Mouse (Mus musculus): ENCODE data around the gene Tex13b. TPM values are rescaled to one million over a fixed set of nuclear protein-coding genes. Genes with fewer than 3 reads are reported as not detected.
"Not testable (repeated sequence)": the region's sequence is repeated elsewhere in the genome, so short reads cannot be mapped to it uniquely, and the experiment has no call there.

The Tex13b gene
- total RNA-seq (2015; ENCODE audit: low replicate concordance): not detected in 2 replicates
- total RNA-seq (2017; ENCODE audit: low replicate concordance): not detected in 2 replicates

- no peak for ATAC-seq (replicated peaks; ENCODE audit: low FRiP score, poor library complexity, severe bottlenecking)
These were observed at the start of gene Tex13b for GRCm38 (mm10) chrX:140813312-140814006. Gene Tex13b (minus strand): TSS chrX:140813433.

- ATAC-seq (replicated peaks; ENCODE audit: low FRiP score, poor library complexity, severe bottlenecking): no peak
These were observed 49.5 kb upstream of the Tex13b start for GRCm38 (mm10) chrX:140862760-140863159.

DNA sequence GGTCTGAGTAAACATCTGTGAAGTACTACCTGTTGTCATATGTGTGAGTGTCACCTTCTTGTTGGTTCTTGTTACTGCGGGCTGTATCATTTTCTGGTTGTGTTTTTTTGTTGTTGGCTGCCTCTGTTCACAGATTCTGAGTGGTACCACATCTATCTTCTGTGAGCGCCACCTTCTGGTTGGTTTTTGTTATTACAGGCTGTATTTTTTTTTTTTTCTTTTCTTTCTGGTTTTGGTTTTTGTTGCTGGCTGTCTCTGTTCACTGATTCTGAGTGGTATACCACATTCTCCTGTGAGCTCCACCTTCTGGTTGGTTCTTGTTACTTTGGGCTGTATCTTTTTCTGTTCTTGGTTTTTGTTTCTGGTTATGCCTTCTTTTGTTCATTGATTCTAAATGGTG lies 44.2 kb upstream of the Tex13b start:
- no peak for ATAC-seq (replicated peaks; ENCODE audit: low FRiP score, poor library complexity, severe bottlenecking)

GRCm38 (mm10) chrX:140857040-140857439 lies 43.8 kb upstream of the Tex13b start:
- ATAC-seq (replicated peaks; ENCODE audit: low FRiP score, poor library complexity, severe bottlenecking): not testable (repeated sequence)

- no peak for ATAC-seq (replicated peaks; ENCODE audit: low FRiP score, poor library complexity, severe bottlenecking)
These were observed 41.3 kb upstream of the Tex13b start for GRCm38 (mm10) chrX:140854561-140854960.

DNA sequence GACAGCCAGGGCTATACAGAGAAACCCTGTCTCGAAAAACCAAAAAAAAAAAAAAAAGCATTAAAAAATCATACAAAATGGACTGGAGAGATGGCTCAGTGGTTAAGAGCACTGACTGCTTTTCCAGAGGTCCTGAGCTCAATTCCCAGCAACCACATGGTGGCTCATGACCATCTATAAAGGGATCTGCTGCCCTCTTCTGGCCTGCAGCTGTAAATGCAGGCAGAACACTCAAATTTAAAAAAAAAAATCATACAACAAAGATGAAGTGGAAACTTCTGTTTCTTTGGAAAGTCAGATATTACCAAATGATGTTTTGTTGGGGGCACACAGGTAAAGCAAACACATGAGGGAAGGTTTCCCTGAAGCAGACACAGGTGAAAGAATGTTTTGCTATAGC lies 32.2 kb upstream of the Tex13b start:
- ATAC-seq (replicated peaks; ENCODE audit: low FRiP score, poor library complexity, severe bottlenecking): not testable (repeated sequence)

- ATAC-seq (replicated peaks; ENCODE audit: low FRiP score, poor library complexity, severe bottlenecking): no peak
These were observed 26.7 kb upstream of the Tex13b start for GRCm38 (mm10) chrX:140839887-140840286.

GRCm38 (mm10) chrX:140838077-140838476 lies 24.8 kb upstream of the Tex13b start:
- ATAC-seq (replicated peaks; ENCODE audit: low FRiP score, poor library complexity, severe bottlenecking): no peak

GRCm38 (mm10) chrX:140831706-140832105 lies 18.5 kb upstream of the Tex13b start:
- no peak for ATAC-seq (replicated peaks; ENCODE audit: low FRiP score, poor library complexity, severe bottlenecking)

DNA sequence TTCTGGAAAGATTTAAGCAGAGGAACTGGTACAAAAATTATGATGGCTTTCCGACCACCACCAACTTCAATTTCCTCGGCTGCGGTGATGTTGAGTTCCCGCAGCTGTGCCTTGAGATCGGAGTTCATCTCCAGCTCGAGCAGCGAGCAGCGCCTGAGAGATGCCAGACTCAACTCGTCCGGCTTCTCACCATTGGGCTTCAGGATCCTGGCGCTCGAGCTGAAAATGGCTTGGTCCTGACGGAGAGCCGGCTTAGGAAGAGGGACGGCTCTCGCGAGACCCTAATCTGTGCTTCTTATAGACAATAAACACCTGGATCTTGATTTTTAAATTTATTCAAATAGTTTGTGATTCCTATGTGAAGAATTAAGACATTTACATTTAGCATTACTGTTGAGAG lies 9.1 kb upstream of the Tex13b start:
- no peak for ATAC-seq (replicated peaks; ENCODE audit: low FRiP score, poor library complexity, severe bottlenecking)

- no peak for ATAC-seq (replicated peaks; ENCODE audit: low FRiP score, poor library complexity, severe bottlenecking)
These were observed 7.9 kb downstream of the Tex13b start for GRCm38 (mm10) chrX:140805340-140805739.

GRCm38 (mm10) chrX:140769794-140770193 lies 43.4 kb downstream of the Tex13b start:
- no peak for ATAC-seq (replicated peaks; ENCODE audit: low FRiP score, poor library complexity, severe bottlenecking)

Other genes with a start within 250 kb of the Tex13b start
- 7.1 and 15.9 TPM in 2 replicates for gene Tsc22d3, start 212.8 kb downstream of the Tex13b start, total RNA-seq (2015; ENCODE audit: low replicate concordance)
- 4.9 and 15.8 TPM in 2 replicates for gene Tsc22d3, start 212.8 kb downstream of the Tex13b start, total RNA-seq (2017; ENCODE audit: low replicate concordance)
- gene Mid2, start 148.8 kb downstream of the Tex13b start, total RNA-seq (2015; ENCODE audit: low replicate concordance): not detected in 2 replicates
- 2.0 TPM in 1 of 2 replicates, not detected in the other for gene Mid2, start 148.8 kb downstream of the Tex13b start, total RNA-seq (2017; ENCODE audit: low replicate concordance)
- gene Vsig1, start 94.2 kb upstream of the Tex13b start, total RNA-seq (2015; ENCODE audit: low replicate concordance): not detected in 2 replicates
- gene Vsig1, start 94.2 kb upstream of the Tex13b start, total RNA-seq (2017; ENCODE audit: low replicate concordance): 0.98 TPM in 1 of 2 replicates, not detected in the other
- 18.0 and 26.3 TPM in 2 replicates for gene Psmd10, start 143.3 kb upstream of the Tex13b start, total RNA-seq (2015; ENCODE audit: low replicate concordance)
- gene Psmd10, start 143.3 kb upstream of the Tex13b start, total RNA-seq (2017; ENCODE audit: low replicate concordance): 8.3 and 25.5 TPM in 2 replicates
- gene Atg4a, start 143.5 kb upstream of the Tex13b start, total RNA-seq (2015; ENCODE audit: low replicate concordance): 91.9 and 102 TPM in 2 replicates
- 80.8 and 113 TPM in 2 replicates for gene Atg4a, start 143.5 kb upstream of the Tex13b start, total RNA-seq (2017; ENCODE audit: low replicate concordance)

Measured in erythroid progenitor cell, adult 5-6 weeks (primary cell).